Mouse (Mus musculus) T-cell, adult 2 months (primary cell): Measurements from ENCODE around the gene Chd5.

ENCODE experiments used
- DNase-seq: peaks from one replicate; pipeline ENCODE4 v3.0.0; 2022; ENCODE audit warnings: low spot score

The Chd5 gene

GRCm38 (mm10) chr4:152318517-152319234 lies 19.8 kb upstream of the Chd5 start, which contains the start of gene Rnf207:
TSS of gene Rnf207 (minus strand) at chr4:152318993.
- peak; percentile 51 for DNase-seq

GRCm38 (mm10) chr4:152321464-152321863 lies 17.0 kb upstream of the Chd5 start:
- DNase-seq = no peak

GRCm38 (mm10) chr4:152324641-152325562 lies 13.5 kb upstream of the Chd5 start:
- no peak for DNase-seq

- peak; percentile 97 for DNase-seq
These were observed 12.7 kb upstream of the Chd5 start, which contains the start of gene Rpl22 for GRCm38 (mm10) chr4:152325574-152326411. TSS of gene Rpl22 (plus strand) at chr4:152325742.

- DNase-seq = no peak
These were observed 11.9 kb upstream of the Chd5 start for GRCm38 (mm10) chr4:152326543-152326942.

GRCm38 (mm10) chr4:152328691-152329090 lies 9.8 kb upstream of the Chd5 start:
- peak; percentile 55 for DNase-seq

- DNase-seq = peak; percentile 32
These were observed 5.5 kb upstream of the Chd5 start for GRCm38 (mm10) chr4:152332952-152333351.

GRCm38 (mm10) chr4:152333587-152333986 lies 4.9 kb upstream of the Chd5 start:
- no peak for DNase-seq

- no peak for DNase-seq
These were observed 679 bp upstream of the Chd5 start for GRCm38 (mm10) chr4:152337772-152338171.

GRCm38 (mm10) chr4:152339293-152339790 lies 891 bp downstream of the Chd5 start:
- DNase-seq = no peak

GRCm38 (mm10) chr4:152340584-152341284 lies 2.3 kb downstream of the Chd5 start:
- DNase-seq = no peak

GRCm38 (mm10) chr4:152343296-152343695 lies 4.8 kb downstream of the Chd5 start:
- DNase-seq = no peak

GRCm38 (mm10) chr4:152344651-152345050 lies 6.2 kb downstream of the Chd5 start:
- DNase-seq = no peak

- DNase-seq = no peak
These were observed 6.9 kb downstream of the Chd5 start for GRCm38 (mm10) chr4:152345120-152345889.

- no peak for DNase-seq
These were observed 11.5 kb downstream of the Chd5 start for GRCm38 (mm10) chr4:152349837-152350381.

- DNase-seq = no peak
These were observed 12.4 kb downstream of the Chd5 start for GRCm38 (mm10) chr4:152350722-152351421.

GRCm38 (mm10) chr4:152351422-152352305 lies 13.2 kb downstream of the Chd5 start:
- no peak for DNase-seq

- DNase-seq = no peak
These were observed 15.6 kb downstream of the Chd5 start for GRCm38 (mm10) chr4:152353886-152354637.
